Mouse (Mus musculus) common myeloid progenitor, adult 5-6 weeks (primary cell): ENCODE results near the gene Ghitm. TPM values are rescaled to one million over a fixed set of nuclear protein-coding genes. Genes with fewer than 3 reads are reported as not detected.

Experiments
- ATAC-seq: replicated peaks from 2 replicates; pipeline ENCODE4 v1.8.0; 2016; ENCODE audit warnings: low read depth, mild to moderate bottlenecking, moderate TSS enrichment, inconsistent platforms; ENCODE audit not compliant: poor library complexity, severe bottlenecking
- total RNA-seq: library from RNA; stranded (forward); fragments of 200-1000, 187-1606 nt; gene quantifications from 2 replicates; pipeline ENCODE4 v1.2.3, GENCODE M21; 2017

Ghitm gene
- total RNA-seq, 1 experiment from 2014 or later = 123 TPM

GRCm38 (mm10) chr14:37109460-37109859, 25.6 kb downstream of the Ghitm start:
- 0 out of 2 replicates have a peak, but pooled peaks have one; percentile 29 for ATAC-seq

- no peak for ATAC-seq
These were observed 29.2 kb downstream of the Ghitm start for GRCm38 (mm10) chr14:37105846-37106245.

- no peak for ATAC-seq
These were observed 30.3 kb downstream of the Ghitm start for GRCm38 (mm10) chr14:37104747-37105146.

- peak; percentile 36; the same call in 1 of the 2 replicates for ATAC-seq
These were observed 32.6 kb downstream of the Ghitm start for GRCm38 (mm10) chr14:37102484-37102883.

- no peak for ATAC-seq
These were observed 33.5 kb downstream of the Ghitm start for GRCm38 (mm10) chr14:37101531-37101930.

- ATAC-seq = peak; percentile 42; the same call in 1 of the 2 replicates
These were observed 37.0 kb downstream of the Ghitm start, which contains the start of gene Cdhr1 for GRCm38 (mm10) chr14:37097956-37098530. Gene Cdhr1 (minus strand): TSS chr14:37098347.

- no peak for ATAC-seq
These were observed 39.5 kb downstream of the Ghitm start for GRCm38 (mm10) chr14:37095556-37095955.

GRCm38 (mm10) chr14:37094436-37094835, 40.6 kb downstream of the Ghitm start:
- ATAC-seq = no peak

GRCm38 (mm10) chr14:37083755-37084154, 51.3 kb downstream of the Ghitm start:
- ATAC-seq = no peak

- no peak for ATAC-seq
These were observed 54.3 kb downstream of the Ghitm start for GRCm38 (mm10) chr14:37080724-37081123.

Other genes starting within 250 kb of the Ghitm start
- gene Ccser2, start 166.5 kb downstream of the Ghitm start, total RNA-seq = 11.9 and 13.7 TPM in 2 replicates
- gene Rgr, start 86.3 kb downstream of the Ghitm start, total RNA-seq = not detected in 2 replicates
- gene Lrit1, start 80.4 kb downstream of the Ghitm start, total RNA-seq = not detected in 2 replicates
- not detected in 2 replicates for gene Lrit2, start 67.3 kb downstream of the Ghitm start, total RNA-seq
- gene Cdhr1, start 36.9 kb downstream of the Ghitm start, total RNA-seq = not detected in 2 replicates
- gene 2610528A11Rik, start 21.2 kb downstream of the Ghitm start, total RNA-seq = 2.8 TPM in 1 of 2 replicates, not detected in the other